Mouse (Mus musculus): Measurements from ENCODE around the gene Itgb6.

DNA sequence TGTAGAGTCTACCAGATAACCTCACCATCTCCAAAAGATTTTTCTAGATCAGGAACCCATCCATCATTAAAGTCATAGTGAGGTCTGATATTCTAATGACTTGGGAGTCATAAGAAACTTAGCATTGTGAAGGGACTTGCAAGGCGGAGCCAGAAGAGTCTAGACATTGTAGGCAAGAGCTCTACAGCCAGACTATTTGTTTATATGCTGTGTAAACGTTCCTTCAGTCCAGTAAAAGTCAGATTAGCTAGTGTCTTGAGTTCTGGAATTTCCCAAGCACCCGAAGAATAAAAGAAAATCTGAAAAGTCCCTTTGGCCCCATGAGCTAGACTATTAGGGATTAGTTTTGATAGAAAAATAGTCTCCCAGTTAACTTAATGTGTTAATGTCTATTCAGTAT lies 38.3 kb downstream of the Itgb6 start:
- no peak for TF ChIP-seq EP300 (IDR thresholded peaks at IDR 0.05; ENCODE audit: low read depth)
- TF ChIP-seq CTCF (IDR thresholded peaks at IDR 0.05; ENCODE audit: low read depth): no peak
